12 mouse cellular contexts compared by ENCODE assay signal in the genomic region with DNA sequence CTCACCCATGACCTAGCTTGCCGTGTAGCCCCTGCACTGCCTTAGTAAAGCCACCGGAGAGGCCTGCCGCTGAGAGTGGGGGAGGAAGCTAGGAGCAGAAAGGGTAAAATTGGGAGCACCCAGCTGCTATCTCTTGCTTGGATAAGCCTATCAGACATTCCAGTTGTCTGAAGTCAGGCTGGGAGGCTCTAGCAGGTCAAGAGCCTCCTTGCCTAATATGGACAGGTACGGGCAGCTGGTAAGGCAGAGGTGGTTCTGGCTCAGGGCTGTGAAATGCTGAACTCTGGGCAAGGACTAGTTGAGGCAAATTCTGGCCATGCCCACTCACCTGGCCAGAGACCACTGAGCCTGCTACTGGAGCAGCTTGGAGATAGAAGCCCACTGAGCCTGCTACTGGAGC. TPM values are rescaled to one million over a fixed set of nuclear protein-coding genes. Genes with fewer than 3 reads are reported as not detected.
A peak's percentile ranks its signal among the peaks of the same experiment; 100 is the strongest.
DNase-seq lines count a peak whose midpoint lies in the region; ATAC-seq and TF ChIP-seq lines count a peak whose summit lies in the region.
"Had no signal": no experiment of that assay in that cellular context is flagged by ENCODE, and none has a peak within 500 bp of the region (broad histone marks: within the 10 kb centered on the region; RNA-seq: fewer than 3 reads in every experiment).

No protein-coding gene starts in this region.

- no peak for TF ChIP-seq CTCF in left cerebral cortex, adult 2 months (IDR thresholded peaks at IDR 0.05)
- no peak for TF ChIP-seq CTCF in heart, postnatal 0 days (IDR thresholded peaks at IDR 0.05; ENCODE audit: low read depth)

- WGBS in heart, embryonic 11.5 days (ENCODE audit: insufficient replicate concordance), result 16% methylated on average over 4 of the region's 4 CpGs
- 18% methylated on average over 4 of the region's 4 CpGs for WGBS in heart, postnatal 0 days
- WGBS in limb, embryonic 10.5 days, result 91% methylated on average over 4 of the region's 4 CpGs

- peak; percentile 70 for ATAC-seq in heart, embryonic 11.5 days (replicated peaks; ENCODE audit: insufficient number of reproducible peaks, low FRiP score, low TSS enrichment)
- peak; percentile 84 for ATAC-seq in heart, postnatal 0 days (ENCODE audit: insufficient read depth, low read depth)
- ATAC-seq: CD4-positive, CD25-positive, alpha-beta regulatory T cell, adult 4 months had no signal

- H3K4me2 ChIP-seq in heart, embryonic 11.5 days, result peak overlapping the region; percentile 25; the same call in 1 of the 2 replicates
- H3K4me2 ChIP-seq in heart, postnatal 0 days (ENCODE audit: low read depth, low read length), result no peak overlapping the region
- no peak overlapping the region for H3K4me2 ChIP-seq in myocyte (ENCODE audit: low read depth)
- H3K4me2 ChIP-seq: hindbrain, embryonic 12.5 days had no signal

- no peak for TF ChIP-seq POLR2A in myocyte (IDR thresholded peaks at IDR 0.05; ENCODE audit: insufficient read length, low read depth)

- DNase-seq in left cerebral cortex, adult 2 months (ENCODE audit: extremely low spot score in 1 of 2, low spot score in 2 of 2), result no peak
- no peak for DNase-seq in left cerebral cortex, adult 18-20 months (ENCODE audit: low spot score in 2 of 2)
- peak; percentile 86 for DNase-seq in heart, postnatal 0 days (ENCODE audit: low spot score)
- no peak for DNase-seq in limb, embryonic 10.5 days (ENCODE audit: low spot score)
- no peak for DNase-seq in thymus, postnatal 14 days
- DNase-seq: cerebellum, adult 18-20 months; kidney, adult 2 months had no signal

- H3K27me3 ChIP-seq in heart, embryonic 11.5 days (ENCODE audit: control insufficient read depth, insufficient read depth, low read length), result no peaks in the 10 kb centered on the region
- no peaks in the 10 kb centered on the region for H3K27me3 ChIP-seq in heart, postnatal 0 days (ENCODE audit: control insufficient read depth, insufficient read depth, low read length)
- no peaks in the 10 kb centered on the region for H3K27me3 ChIP-seq in myocyte (ENCODE audit: control insufficient read depth, insufficient read depth, insufficient read length)
- H3K27me3 ChIP-seq in limb, embryonic 10.5 days (ENCODE audit: low read depth, poor library complexity, severe bottlenecking), result no peaks in the 10 kb centered on the region
- H3K27me3 ChIP-seq: hindbrain, embryonic 12.5 days had no signal

- H3K9me3 ChIP-seq in heart, embryonic 11.5 days (replicated peaks; ENCODE audit: control insufficient read depth, low read length), result no peaks in the 10 kb centered on the region
- H3K9me3 ChIP-seq in heart, postnatal 0 days (replicated peaks; ENCODE audit: control insufficient read depth, low read length), result no peaks in the 10 kb centered on the region
- no peaks in the 10 kb centered on the region for H3K9me3 ChIP-seq in limb, embryonic 10.5 days (replicated peaks)
- H3K9me3 ChIP-seq: hindbrain, embryonic 12.5 days had no signal

- TF ChIP-seq EP300 in heart, postnatal 0 days (IDR thresholded peaks at IDR 0.05; ENCODE audit: low read depth), result peak; percentile 97

- 0 out of 2 replicates have a peak overlapping the region, but pooled peaks have one; percentile 28 for H3K27ac ChIP-seq in left cerebral cortex, adult 2 months
- peak overlapping the region; percentile 92 for H3K27ac ChIP-seq in heart, embryonic 11.5 days (ENCODE audit: low read depth, low read length)
- peak overlapping the region; percentile 90 for H3K27ac ChIP-seq in heart, postnatal 0 days (ENCODE audit: low read depth)
- no peak overlapping the region for H3K27ac ChIP-seq in limb, embryonic 10.5 days
- H3K27ac ChIP-seq: hindbrain, embryonic 12.5 days; liver, embryonic 14.5 days had no signal

- peak overlapping the region; percentile 50; the same call in 1 of the 2 replicates for H3K9ac ChIP-seq in heart, embryonic 11.5 days (ENCODE audit: low read depth, low read length)
- H3K9ac ChIP-seq in heart, postnatal 0 days (replicated peaks; ENCODE audit: low read depth, low read length), result no peak overlapping the region; the same call in 1 of the 2 replicates
- H3K9ac ChIP-seq: hindbrain, embryonic 12.5 days; liver, embryonic 14.5 days had no signal

- peaks cover 89% of the 10 kb centered on the region for H3K4me1 ChIP-seq in heart, embryonic 11.5 days (ENCODE audit: control insufficient read depth, insufficient read depth, low read length)
- peaks cover 96% of the 10 kb centered on the region for H3K4me1 ChIP-seq in heart, postnatal 0 days (ENCODE audit: control insufficient read depth, insufficient read depth)
- peaks cover 67% of the 10 kb centered on the region for H3K4me1 ChIP-seq in limb, embryonic 10.5 days

- H3ac ChIP-seq in myocyte (ENCODE audit: control insufficient read depth, insufficient read length), result no peak overlapping the region

- H3K79me2 ChIP-seq in myocyte (ENCODE audit: control insufficient read depth, insufficient read depth), result peaks cover 36% of the 10 kb centered on the region

- intact Hi-C loops in left cerebral cortex, adult 2 months (cut with DNase I), result no loop called here

- H3K36me3 ChIP-seq in heart, embryonic 11.5 days (ENCODE audit: control insufficient read depth, insufficient read depth, low read length), result peaks cover 6% of the 10 kb centered on the region; the same call in 1 of the 2 replicates
- H3K36me3 ChIP-seq in heart, postnatal 0 days (replicated peaks; ENCODE audit: control insufficient read depth, insufficient read depth, low read length), result peaks cover 26% of the 10 kb centered on the region; the same call in 1 of the 2 replicates
- H3K36me3 ChIP-seq in myocyte (ENCODE audit: control insufficient read depth, insufficient read depth), result no peaks in the 10 kb centered on the region
- no peaks in the 10 kb centered on the region for H3K36me3 ChIP-seq in limb, embryonic 10.5 days
- H3K36me3 ChIP-seq: hindbrain, embryonic 12.5 days had no signal

- no peak overlapping the region for H3K4me3 ChIP-seq in left cerebral cortex, adult 2 months
- H3K4me3 ChIP-seq in heart, embryonic 11.5 days (ENCODE audit: low read depth, low read length), result no peak overlapping the region
- H3K4me3 ChIP-seq in heart, postnatal 0 days (ENCODE audit: low read depth, low read length), result no peak overlapping the region
- H3K4me3 ChIP-seq in myocyte, result no peak overlapping the region
- no peak overlapping the region for H3K4me3 ChIP-seq in limb, embryonic 10.5 days
- H3K4me3 ChIP-seq: hindbrain, embryonic 12.5 days had no signal

TF ChIP-seq in myocyte, 11 proteins besides CTCF, POLR2A, EP300 and RAD21:
- TF ChIP-seq POLR2AphosphoS2 (IDR thresholded peaks at IDR 0.05; ENCODE audit: insufficient read length, low read depth), result no peak
- TF ChIP-seq SRF (IDR thresholded peaks at IDR 0.05; ENCODE audit: control insufficient read depth, insufficient read length, low read depth), result peak; percentile 86
- peak in 1 of 3 experiments; percentile 15 for TF ChIP-seq MYOD1 (IDR thresholded peaks at IDR 0.05; ENCODE audit: control insufficient read depth in 1 of 3, insufficient read length in 2 of 3, low read depth in 2 of 3)
TF ChIP-seq in myocyte: peak in this region for 2.

RNA-seq across cellular contexts. Expression of a gene that starts 51.2 kb away (rescaled TPM):
- total RNA-seq in left cerebral cortex, adult 2 months (2021), result 100 to 1,000 TPM; 652 to 703 TPM
- 100 to 1,000 TPM; 503 to 562 TPM for total RNA-seq in left cerebral cortex, adult 18-20 months (2021)
- polyA plus RNA-seq in heart, embryonic 11.5 days (2014; fragmentation: Nextera tagmentation; extraction: Ambion mirVana), result 117 and 132 TPM in 2 replicates
- total RNA-seq in heart, postnatal 0 days (2014; rRNA removed; ENCODE audit: low replicate concordance), result 136 and 169 TPM in 2 replicates
- 59.9 and 78.1 TPM in 2 replicates for polyA plus RNA-seq in heart, postnatal 0 days (2015; fragmentation: Nextera tagmentation; extraction: Ambion mirVana)
- polyA plus RNA-seq in myocyte (2012; fragmentation: generic; extraction: Trizol), result 34.8 TPM
- polyA plus RNA-seq in limb, embryonic 10.5 days (2016; fragmentation: Nextera tagmentation; extraction: Ambion mirVana), result 0.96 and 1.2 TPM in 2 replicates

Comparison
In these comparisons a context has a peak if more than half of its experiments do, and no peak if none do; other contexts are left out.
1. RNA of a gene that starts 51.2 kb away (polyA plus RNA-seq): 117 to 132 TPM in heart, embryonic 11.5 days, 59.9 to 78.1 TPM in heart, postnatal 0 days and 34.8 TPM in myocyte (single experiment); 0.96 to 1.2 TPM in limb, embryonic 10.5 days; every median in the first group is over 10 times any median in the second.